Mouse (Mus musculus): ENCODE measurements at regions not wholly inside any gene's neighbourhood (a gene's known extent, or its start where the extent isn't known, plus 50 kb on each side); places are given as distances from the start of the nearest gene placed in this dataset.

- no peak for ATAC-seq (ENCODE audit: insufficient number of reproducible peaks, low FRiP score, low TSS enrichment)
These were observed 468.2 kb downstream of the Lmo4 start for GRCm38 (mm10) chr3:143736651-143737398.

GRCm38 (mm10) chr3:143734791-143735190 lies 470.2 kb downstream of the Lmo4 start:
- no peak for ATAC-seq (ENCODE audit: insufficient number of reproducible peaks, low FRiP score, low TSS enrichment)

- no peak for ATAC-seq (ENCODE audit: insufficient number of reproducible peaks, low FRiP score, low TSS enrichment)
These were observed 471.9 kb downstream of the Lmo4 start for GRCm38 (mm10) chr3:143732966-143733725.

GRCm38 (mm10) chr3:143729473-143730076 lies 475.4 kb downstream of the Lmo4 start:
- ATAC-seq (ENCODE audit: insufficient number of reproducible peaks, low FRiP score, low TSS enrichment) = no peak

- ATAC-seq (ENCODE audit: insufficient number of reproducible peaks, low FRiP score, low TSS enrichment) = no peak
These were observed 482.4 kb downstream of the Lmo4 start for GRCm38 (mm10) chr3:143722571-143722970.

- no peak for ATAC-seq (ENCODE audit: insufficient number of reproducible peaks, low FRiP score, low TSS enrichment)
These were observed 482.9 kb downstream of the Lmo4 start for GRCm38 (mm10) chr3:143722082-143722481.

- no peak for ATAC-seq (ENCODE audit: insufficient number of reproducible peaks, low FRiP score, low TSS enrichment)
These were observed 491.8 kb downstream of the Lmo4 start for GRCm38 (mm10) chr3:143713183-143713582.

GRCm38 (mm10) chr3:143710805-143711469 lies 494.1 kb downstream of the Lmo4 start:
- no peak for ATAC-seq (ENCODE audit: insufficient number of reproducible peaks, low FRiP score, low TSS enrichment)

- no peak for ATAC-seq (ENCODE audit: insufficient number of reproducible peaks, low FRiP score, low TSS enrichment)
These were observed 498.3 kb downstream of the Lmo4 start for GRCm38 (mm10) chr3:143706679-143707078.

- no peak for ATAC-seq (ENCODE audit: insufficient number of reproducible peaks, low FRiP score, low TSS enrichment)
These were observed 510.2 kb downstream of the Lmo4 start for GRCm38 (mm10) chr3:143694817-143695216.

- ATAC-seq (ENCODE audit: insufficient number of reproducible peaks, low FRiP score, low TSS enrichment) = no peak
These were observed 519.3 kb downstream of the Lmo4 start for GRCm38 (mm10) chr3:143685742-143686141.

GRCm38 (mm10) chr3:143678186-143678585 lies 526.8 kb downstream of the Lmo4 start:
- ATAC-seq (ENCODE audit: insufficient number of reproducible peaks, low FRiP score, low TSS enrichment) = no peak

GRCm38 (mm10) chr3:143674855-143675254 lies 530.2 kb downstream of the Lmo4 start:
- ATAC-seq (ENCODE audit: insufficient number of reproducible peaks, low FRiP score, low TSS enrichment) = no peak

- no peak for ATAC-seq (ENCODE audit: insufficient number of reproducible peaks, low FRiP score, low TSS enrichment)
These were observed 530.6 kb downstream of the Lmo4 start for GRCm38 (mm10) chr3:143674446-143674845.

- ATAC-seq (ENCODE audit: insufficient number of reproducible peaks, low FRiP score, low TSS enrichment) = no peak
These were observed 542.9 kb downstream of the Lmo4 start for GRCm38 (mm10) chr3:143662041-143662685.

- no peak for ATAC-seq (ENCODE audit: insufficient number of reproducible peaks, low FRiP score, low TSS enrichment)
These were observed 545.5 kb downstream of the Lmo4 start for GRCm38 (mm10) chr3:143659421-143659978.

GRCm38 (mm10) chr3:143647237-143647636 lies 557.8 kb downstream of the Lmo4 start:
- no peak for ATAC-seq (ENCODE audit: insufficient number of reproducible peaks, low FRiP score, low TSS enrichment)

GRCm38 (mm10) chr3:143646836-143647235 lies 558.2 kb downstream of the Lmo4 start:
- ATAC-seq (ENCODE audit: insufficient number of reproducible peaks, low FRiP score, low TSS enrichment) = no peak

- no peak for ATAC-seq (ENCODE audit: insufficient number of reproducible peaks, low FRiP score, low TSS enrichment)
These were observed 572.0 kb downstream of the Lmo4 start for GRCm38 (mm10) chr3:143633036-143633435.

GRCm38 (mm10) chr3:143631183-143631582 lies 573.8 kb downstream of the Lmo4 start:
- no peak for ATAC-seq (ENCODE audit: insufficient number of reproducible peaks, low FRiP score, low TSS enrichment)
